ENCODE assay signal across 8 mouse cellular contexts in the genomic region with DNA sequence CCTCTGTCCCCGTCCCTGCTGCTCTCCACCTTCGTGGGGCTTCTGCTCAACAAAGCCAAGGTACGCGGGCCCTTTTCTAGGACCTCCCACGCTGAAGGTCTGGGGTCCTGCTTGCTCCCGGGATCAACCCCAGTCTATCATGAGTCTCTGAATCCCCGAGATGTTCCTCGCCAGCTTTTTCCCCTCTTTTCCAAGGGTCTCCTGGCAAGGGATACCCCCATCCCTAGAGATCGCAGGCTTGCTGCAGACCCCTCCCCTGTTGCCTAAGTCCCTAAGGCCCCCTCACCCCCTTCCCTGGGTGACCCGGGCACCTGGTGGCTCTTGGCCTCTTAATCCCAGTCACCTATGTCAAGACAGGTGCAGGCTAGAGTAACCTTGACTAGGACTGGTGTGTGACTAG. TPM values are rescaled to one million over a fixed set of nuclear protein-coding genes. Genes with fewer than 3 reads are reported as not detected.
DNase-seq lines count a peak whose midpoint lies in the region; ATAC-seq lines count a peak whose summit lies in the region.

No protein-coding gene starts in this region.

- DNase-seq in kidney, postnatal 25 days, result no peak
- peak; percentile 49 to 56 for DNase-seq in cerebellum, postnatal 25 days
- DNase-seq in urinary bladder, adult 2 months (ENCODE audit: low spot score), result no peak
- DNase-seq in left cerebral cortex, postnatal 14 days (ENCODE audit: low spot score in 2 of 2), result no peak
- no peak for DNase-seq in embryo, embryonic 9.5 days (ENCODE audit: extremely low spot score)

- WGBS in kidney, embryonic 15.5 days, result 3% methylated on average over 10 of the region's 10 CpGs
- WGBS in hindbrain, embryonic 13.5 days, result 5% methylated on average over 10 of the region's 10 CpGs
- 4% methylated on average over 10 of the region's 10 CpGs for WGBS in midbrain, embryonic 16.5 days

- H3K9ac ChIP-seq in kidney, embryonic 15.5 days, result peak overlapping the region; percentile 73
- H3K9ac ChIP-seq in hindbrain, embryonic 13.5 days, result peak overlapping the region; percentile 78
- peak overlapping the region; percentile 64 for H3K9ac ChIP-seq in midbrain, embryonic 16.5 days (ENCODE audit: low read depth, low read length)

- H3K9me3 ChIP-seq in kidney, embryonic 15.5 days (replicated peaks), result no peaks in the 10 kb centered on the region
- H3K9me3 ChIP-seq in hindbrain, embryonic 13.5 days, result no peaks in the 10 kb centered on the region
- H3K9me3 ChIP-seq in midbrain, embryonic 16.5 days (replicated peaks; ENCODE audit: control insufficient read depth, low read length, poor library complexity, severe bottlenecking), result no peaks in the 10 kb centered on the region

- H3K4me3 ChIP-seq in kidney, embryonic 15.5 days (replicated peaks), result peak overlapping the region; percentile 65
- H3K4me3 ChIP-seq in hindbrain, embryonic 13.5 days, result peak overlapping the region; percentile 56
- H3K4me3 ChIP-seq in midbrain, embryonic 16.5 days (ENCODE audit: low read depth, low read length), result peak overlapping the region; percentile 49

- peaks cover 20% of the 10 kb centered on the region for H3K27me3 ChIP-seq in kidney, embryonic 15.5 days
- peaks cover 69% of the 10 kb centered on the region for H3K27me3 ChIP-seq in hindbrain, embryonic 13.5 days
- peaks cover 24% of the 10 kb centered on the region for H3K27me3 ChIP-seq in midbrain, embryonic 16.5 days (ENCODE audit: control insufficient read depth, insufficient read depth, low read depth, low read length)

- H3K27ac ChIP-seq in kidney, embryonic 15.5 days, result no peak overlapping the region; the same call in 1 of the 2 replicates
- no peak overlapping the region for H3K27ac ChIP-seq in hindbrain, embryonic 13.5 days
- H3K27ac ChIP-seq in midbrain, embryonic 16.5 days (ENCODE audit: low read length), result no peak overlapping the region

- H3K4me1 ChIP-seq in kidney, embryonic 15.5 days, result peaks cover 88% of the 10 kb centered on the region
- H3K4me1 ChIP-seq in hindbrain, embryonic 13.5 days (replicated peaks), result peaks cover 39% of the 10 kb centered on the region
- H3K4me1 ChIP-seq in midbrain, embryonic 16.5 days (ENCODE audit: control insufficient read depth, insufficient read depth, low read length), result peaks cover 12% of the 10 kb centered on the region

- peak overlapping the region; percentile 99 for H3K4me2 ChIP-seq in kidney, embryonic 15.5 days
- H3K4me2 ChIP-seq in hindbrain, embryonic 13.5 days, result peak overlapping the region; percentile 98
- peak overlapping the region; percentile 96 for H3K4me2 ChIP-seq in midbrain, embryonic 16.5 days (ENCODE audit: low read length)

- ATAC-seq in kidney, embryonic 15.5 days (replicated peaks; ENCODE audit: low FRiP score), result peak; percentile 3; the same call in 1 of the 2 replicates
- no peak for ATAC-seq in hindbrain, embryonic 13.5 days (ENCODE audit: low FRiP score)
- no peak; the same call in 1 of the 2 replicates for ATAC-seq in midbrain, embryonic 16.5 days

- H3K36me3 ChIP-seq in kidney, embryonic 15.5 days, result no peaks in the 10 kb centered on the region
- no peaks in the 10 kb centered on the region for H3K36me3 ChIP-seq in hindbrain, embryonic 13.5 days
- no peaks in the 10 kb centered on the region for H3K36me3 ChIP-seq in midbrain, embryonic 16.5 days (ENCODE audit: control insufficient read depth, insufficient read depth, low read length)

- intact Hi-C loops in left cerebral cortex, postnatal 14 days (cut with DNase I), result no loop called here

RNA-seq across cellular contexts. Expression of gene Mfrp, which starts 16.3 kb away (rescaled TPM):
- 0.13 TPM in 1 of 2 replicates, not detected in the other for polyA plus RNA-seq in kidney, embryonic 15.5 days (2015; fragmentation: Nextera tagmentation; extraction: Ambion mirVana)
- polyA plus RNA-seq in hindbrain, embryonic 13.5 days (2015; fragmentation: Nextera tagmentation; extraction: Ambion mirVana), result 0.22 TPM in 1 of 2 replicates, not detected in the other
- polyA plus RNA-seq in midbrain, embryonic 16.5 days (2015; fragmentation: Nextera tagmentation; extraction: Ambion mirVana), result 0.15 and 0.16 TPM in 2 replicates
- 0.13 and 0.21 TPM in 2 replicates for polyA plus RNA-seq in urinary bladder, adult 2 months (2012; rRNA removed)
- total RNA-seq in left cerebral cortex, postnatal 14 days (2021), result under 1 TPM; 0.46 to 0.82 TPM

RNA-seq across cellular contexts. Expression of gene Usp2, which starts 18.5 kb away (rescaled TPM):
- 31.9 and 36.8 TPM in 2 replicates for polyA plus RNA-seq in kidney, embryonic 15.5 days (2015; fragmentation: Nextera tagmentation; extraction: Ambion mirVana)
- polyA plus RNA-seq in hindbrain, embryonic 13.5 days (2015; fragmentation: Nextera tagmentation; extraction: Ambion mirVana), result 8.1 and 12.2 TPM in 2 replicates
- 6.7 and 9.7 TPM in 2 replicates for polyA plus RNA-seq in midbrain, embryonic 16.5 days (2015; fragmentation: Nextera tagmentation; extraction: Ambion mirVana)
- polyA plus RNA-seq in urinary bladder, adult 2 months (2012; rRNA removed), result 5.8 and 12.5 TPM in 2 replicates
- 10 to 100 TPM; 71.9 to 87.1 TPM for total RNA-seq in left cerebral cortex, postnatal 14 days (2021)

RNA-seq across cellular contexts. Expression of gene C1qtnf5, which starts 21.8 kb away (rescaled TPM):
- 4.5 and 5.2 TPM in 2 replicates for polyA plus RNA-seq in kidney, embryonic 15.5 days (2015; fragmentation: Nextera tagmentation; extraction: Ambion mirVana)
- polyA plus RNA-seq in hindbrain, embryonic 13.5 days (2015; fragmentation: Nextera tagmentation; extraction: Ambion mirVana), result 3.2 and 5.3 TPM in 2 replicates
- polyA plus RNA-seq in midbrain, embryonic 16.5 days (2015; fragmentation: Nextera tagmentation; extraction: Ambion mirVana), result 4.6 and 5.5 TPM in 2 replicates
- 27.2 and 31.4 TPM in 2 replicates for polyA plus RNA-seq in urinary bladder, adult 2 months (2012; rRNA removed)
- 10 to 100 TPM; 17.1 to 19.6 TPM for total RNA-seq in left cerebral cortex, postnatal 14 days (2021)

RNA-seq across cellular contexts. Expression of gene Gm49380, which starts 28.0 kb away (rescaled TPM):
- 0.17 and 0.21 TPM in 2 replicates for polyA plus RNA-seq in kidney, embryonic 15.5 days (2015; fragmentation: Nextera tagmentation; extraction: Ambion mirVana)
- 0.12 and 0.49 TPM in 2 replicates for polyA plus RNA-seq in hindbrain, embryonic 13.5 days (2015; fragmentation: Nextera tagmentation; extraction: Ambion mirVana)
- polyA plus RNA-seq in midbrain, embryonic 16.5 days (2015; fragmentation: Nextera tagmentation; extraction: Ambion mirVana), result 0.10 and 0.15 TPM in 2 replicates
- 0.27 and 0.36 TPM in 2 replicates for polyA plus RNA-seq in urinary bladder, adult 2 months (2012; rRNA removed)
- under 1 TPM; 0.25 to 0.37 TPM for total RNA-seq in left cerebral cortex, postnatal 14 days (2021)

RNA-seq across cellular contexts. Expression of gene Rnf26, which starts 28.0 kb away (rescaled TPM):
- 70.9 and 78.3 TPM in 2 replicates for polyA plus RNA-seq in kidney, embryonic 15.5 days (2015; fragmentation: Nextera tagmentation; extraction: Ambion mirVana)
- polyA plus RNA-seq in hindbrain, embryonic 13.5 days (2015; fragmentation: Nextera tagmentation; extraction: Ambion mirVana), result 27.9 and 29.2 TPM in 2 replicates
- polyA plus RNA-seq in midbrain, embryonic 16.5 days (2015; fragmentation: Nextera tagmentation; extraction: Ambion mirVana), result 25.6 and 26.0 TPM in 2 replicates
- polyA plus RNA-seq in urinary bladder, adult 2 months (2012; rRNA removed), result 14.5 and 20.5 TPM in 2 replicates
- total RNA-seq in left cerebral cortex, postnatal 14 days (2021), result 10 to 100 TPM; 28.1 to 31.9 TPM

Comparison
In these comparisons a context has a peak if more than half of its experiments do, and no peak if none do; other contexts are left out.
1. DNase-seq: peak in cerebellum, postnatal 25 days (2 of 2); none in kidney, postnatal 25 days (0 of 2), urinary bladder, adult 2 months (single experiment), left cerebral cortex, postnatal 14 days (0 of 2) and embryo, embryonic 9.5 days (single experiment).
2. Peak in every context shown above with its lines, with median percentiles within 50 percentile points of each other: H3K4me2 ChIP-seq, H3K4me3 ChIP-seq and H3K9ac ChIP-seq.